Mouse (Mus musculus) adipocyte (in vitro differentiated cells): ENCODE results near the gene Tbcb.
"Not testable (repeated sequence)": the region's sequence is repeated elsewhere in the genome, so short reads cannot be mapped to it uniquely, and the experiment has no call there.

Experiments
- DNase-seq: peaks from one replicate; pipeline ENCODE4 v3.0.0-alpha.2; 2016; ENCODE audit warnings: low spot score

Tbcb gene

DNA sequence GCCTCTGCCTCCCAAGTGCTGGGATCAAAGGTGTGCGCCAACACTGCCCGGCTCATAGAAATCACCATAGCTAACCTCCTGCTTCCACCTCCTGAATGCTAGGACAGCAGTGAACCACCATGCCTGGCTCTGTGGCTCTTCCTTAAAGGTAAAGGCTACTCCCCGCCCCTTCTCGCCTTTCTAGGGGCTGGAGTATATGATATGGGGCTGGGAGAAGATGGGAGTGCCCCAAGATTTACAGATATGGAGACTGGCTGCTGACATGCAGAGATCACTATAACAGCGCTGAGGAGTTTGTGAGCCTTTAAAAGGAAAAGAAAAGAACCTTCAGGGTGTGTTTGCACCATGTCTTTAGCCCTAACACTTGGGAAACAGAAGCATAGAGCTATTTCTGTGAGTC is 9.9 kb downstream of the Tbcb start:
- DNase-seq = no peak

DNA sequence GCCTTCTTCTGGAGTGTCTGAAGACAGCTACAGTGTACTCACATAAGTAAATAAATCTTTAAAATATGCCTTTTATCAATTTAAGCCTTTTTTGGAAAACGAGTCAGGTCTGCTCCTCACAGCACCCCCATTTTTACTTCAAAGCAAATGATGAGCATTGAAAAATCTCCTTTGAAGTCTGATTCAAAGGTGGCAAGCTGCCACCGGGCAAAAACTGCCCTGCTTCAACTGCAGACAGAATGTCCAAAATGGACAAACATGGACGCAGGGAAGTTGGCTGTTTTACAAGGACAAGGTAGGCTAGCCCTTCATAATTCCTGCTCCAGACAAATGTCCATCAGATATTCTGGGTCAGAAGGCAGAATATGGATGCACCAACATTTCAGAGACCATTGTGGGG is 10.6 kb downstream of the Tbcb start:
- no peak for DNase-seq

DNA sequence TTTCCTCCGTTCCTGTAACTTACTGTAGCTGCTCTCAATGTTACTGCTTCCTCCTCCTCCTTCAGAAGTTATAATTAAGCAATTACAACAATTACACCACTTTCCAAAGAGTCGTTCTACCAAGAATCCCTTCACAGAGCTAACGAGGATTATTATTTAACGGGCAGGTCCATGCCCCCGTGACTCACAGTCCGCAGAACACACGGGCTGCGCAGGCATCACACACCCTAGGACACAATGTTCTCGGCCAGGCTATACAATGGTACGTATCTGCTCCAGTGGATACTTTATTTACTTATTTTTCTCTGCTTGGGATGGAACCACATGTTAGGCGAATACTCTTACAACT is 12.1 kb downstream of the Tbcb start:
- DNase-seq = no peak

DNA sequence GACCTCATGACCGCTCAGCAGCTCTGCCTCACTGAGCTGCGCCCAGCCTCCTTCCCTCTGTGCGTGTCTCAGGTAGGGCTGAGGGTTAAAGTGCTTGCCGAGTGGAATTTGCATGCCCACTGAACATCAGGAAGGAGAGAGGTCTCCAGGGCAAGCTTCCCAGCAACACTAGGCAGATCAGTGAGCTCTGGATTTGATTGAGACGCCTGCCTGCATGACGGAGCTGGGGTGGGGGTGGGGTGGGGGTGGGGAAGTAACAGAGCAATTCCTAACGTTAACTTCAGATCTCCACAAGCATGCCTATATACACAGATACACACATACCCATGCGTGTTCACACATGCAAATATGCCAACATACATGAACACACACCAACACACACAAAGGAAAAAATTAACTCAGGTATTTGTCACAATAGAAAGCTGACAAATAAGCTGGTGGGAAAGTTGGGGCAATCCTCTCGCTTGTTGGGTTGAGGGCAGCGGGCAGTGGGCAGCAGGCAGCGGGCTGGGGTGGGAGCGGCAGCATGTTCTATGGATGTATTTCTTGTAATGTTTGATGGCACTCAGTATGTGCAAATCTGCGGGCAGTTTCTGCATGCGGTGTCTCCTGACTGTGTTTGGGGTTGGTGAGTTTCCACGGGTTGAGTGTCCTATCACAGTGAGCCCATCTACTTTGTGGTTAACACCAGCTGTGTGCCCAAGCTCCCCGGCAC is 12.6 kb downstream of the Tbcb start:
- DNase-seq = no peak

DNA sequence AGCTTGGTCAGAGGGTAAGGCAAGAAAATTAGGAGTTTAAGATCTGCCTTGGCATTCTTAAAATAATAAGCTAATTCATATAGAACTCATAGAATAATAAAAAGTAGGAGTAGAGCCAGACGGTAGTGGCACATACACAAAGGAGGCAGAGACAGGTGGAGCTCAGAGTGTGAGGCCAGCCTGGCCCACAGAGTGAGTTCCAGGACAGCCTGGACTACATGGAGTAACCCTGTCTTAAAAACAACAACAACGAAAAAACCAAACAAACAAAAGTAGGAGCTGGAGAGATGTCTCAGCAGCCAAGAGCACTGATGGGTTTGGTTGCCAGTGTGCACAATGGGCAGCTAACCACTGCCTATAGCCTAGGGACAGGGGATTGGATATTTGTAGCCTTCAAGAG is 14.8 kb downstream of the Tbcb start:
- no peak for DNase-seq

DNA sequence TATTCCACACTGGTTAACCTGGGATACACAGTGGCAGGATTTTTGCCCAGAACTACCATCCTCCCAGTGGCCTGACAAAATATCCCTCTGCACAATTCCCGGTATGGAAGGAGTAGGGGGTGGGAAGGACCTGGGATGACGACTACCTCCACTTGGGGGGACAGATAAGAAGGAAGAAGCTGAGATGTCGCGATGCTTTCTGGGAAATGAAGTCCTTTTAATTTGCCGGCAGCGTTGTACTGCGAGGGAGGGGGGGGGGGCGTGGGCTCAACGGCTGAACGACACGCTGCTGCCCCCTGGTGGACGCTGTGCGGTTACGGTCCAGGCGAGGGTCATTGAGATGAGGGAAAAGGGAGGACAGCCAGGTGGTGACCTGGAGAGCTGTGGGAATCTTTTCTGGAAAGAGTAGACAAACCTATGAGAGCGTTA is 15.3 kb downstream of the Tbcb start:
- DNase-seq = peak; percentile 81

DNA sequence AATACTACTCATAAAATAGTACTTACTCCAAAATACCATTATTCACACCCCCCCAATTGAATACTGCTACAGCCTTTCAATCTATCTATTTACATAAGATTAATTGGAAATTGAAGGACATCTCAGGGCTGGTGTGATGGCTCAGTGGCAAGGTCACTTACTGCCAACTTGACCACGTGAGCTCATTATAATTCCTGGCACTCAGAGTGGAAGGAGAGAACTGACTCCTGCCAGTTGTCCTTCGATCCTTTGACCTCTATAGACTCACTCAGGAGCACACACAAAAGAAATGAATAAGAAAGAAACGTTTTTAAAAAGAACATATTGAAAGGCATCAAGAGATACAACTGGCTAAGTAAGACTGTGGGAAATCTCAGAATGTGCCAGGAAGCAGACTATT is 16.2 kb downstream of the Tbcb start:
- no peak for DNase-seq

DNA sequence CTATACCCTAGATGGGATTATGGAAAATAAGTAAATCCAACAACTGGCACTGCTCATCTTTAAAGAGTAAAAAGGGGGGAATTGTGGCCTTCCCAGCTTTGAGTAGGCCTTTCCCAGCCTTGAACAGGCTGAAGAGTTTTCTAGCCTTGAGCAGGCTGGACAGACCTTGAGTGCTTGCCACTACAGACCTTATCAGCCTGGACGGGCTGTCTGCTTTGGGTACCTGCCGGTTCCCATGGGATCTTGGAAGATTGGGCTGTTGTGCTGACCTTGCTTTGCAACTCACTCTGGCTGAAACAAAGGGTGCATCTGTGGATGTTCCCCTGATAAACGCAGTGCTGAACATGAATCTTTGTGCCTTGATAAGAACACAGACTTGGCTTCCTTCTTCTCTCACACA is 18.2 kb downstream of the Tbcb start:
- no peak for DNase-seq

DNA sequence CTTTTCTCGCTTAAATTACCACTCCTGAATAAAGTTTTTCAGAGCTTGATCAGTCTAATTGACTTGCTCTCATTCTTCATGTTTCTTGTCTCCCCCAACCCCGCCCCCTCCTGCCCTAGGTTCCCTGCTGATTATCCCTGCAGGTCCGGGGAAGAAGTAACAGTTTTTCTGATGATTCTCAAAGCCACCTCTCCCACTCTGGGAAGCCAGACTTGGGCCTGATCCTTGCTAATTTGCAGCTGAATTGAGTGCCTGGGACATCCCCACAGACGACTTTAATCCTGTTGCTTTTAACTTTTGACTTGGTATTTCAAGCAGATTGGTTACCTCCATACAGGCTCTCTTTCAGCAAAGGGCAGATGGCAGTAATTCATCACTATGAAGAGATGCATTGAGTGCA is 21.0 kb downstream of the Tbcb start:
- DNase-seq = no peak

DNA sequence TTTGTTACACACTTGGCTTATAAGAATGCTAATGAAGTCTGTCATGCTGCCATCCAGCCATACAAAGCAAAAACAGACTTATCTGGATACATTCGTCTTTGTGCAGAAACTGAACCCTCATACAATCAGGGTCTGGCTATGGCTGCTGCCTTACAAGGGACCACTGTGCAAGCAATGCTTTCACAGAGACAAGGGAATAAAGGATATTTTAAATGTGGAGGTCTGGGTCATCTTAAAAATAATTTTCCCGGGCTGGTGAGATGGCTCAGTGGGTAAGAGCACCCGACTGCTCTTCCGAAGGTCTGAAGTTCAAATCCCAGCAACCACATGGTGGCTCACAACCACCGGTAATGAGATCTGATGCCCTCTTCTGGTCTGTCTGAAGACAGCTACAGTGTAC is 25.7 kb downstream of the Tbcb start:
- DNase-seq = not testable (repeated sequence)

DNA sequence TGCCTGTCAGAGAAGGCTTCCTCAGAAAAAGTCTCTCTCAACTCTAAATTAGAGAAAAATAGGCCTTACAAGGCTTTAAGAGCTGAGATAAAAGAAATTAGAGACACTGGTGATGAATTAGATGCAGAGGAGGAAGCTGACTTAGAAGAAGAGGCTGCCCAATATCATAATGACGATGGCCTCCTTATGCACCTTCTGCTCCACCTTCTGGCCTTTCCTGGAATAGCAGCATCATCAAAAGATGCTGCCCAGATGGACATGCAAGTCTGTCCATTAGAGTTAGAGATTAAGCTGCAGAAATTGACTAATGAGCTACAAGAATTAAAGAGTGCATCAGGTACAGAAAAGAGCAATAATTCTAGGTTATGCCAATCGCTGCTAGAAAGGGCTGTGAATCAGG is 26.7 kb downstream of the Tbcb start:
- DNase-seq = peak; percentile 72

DNA sequence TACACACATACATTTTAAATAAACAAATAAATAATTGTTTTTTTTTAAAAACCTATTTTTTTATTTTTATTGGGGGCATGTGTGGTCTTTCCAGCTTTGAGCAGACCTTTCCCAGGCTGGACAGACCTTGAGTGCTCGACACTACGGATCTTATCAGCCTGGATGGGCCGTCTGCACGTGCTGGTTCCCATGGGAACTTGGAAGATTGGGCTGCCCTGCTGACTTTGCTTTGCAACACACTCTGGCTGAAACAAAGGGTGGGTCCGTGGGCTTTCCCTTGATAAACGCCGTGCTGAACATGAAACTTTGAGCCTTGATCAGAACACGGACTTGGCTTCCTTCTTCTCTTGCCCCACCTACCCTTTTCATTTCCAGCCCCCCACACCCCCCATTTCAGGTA is 27.7 kb downstream of the Tbcb start:
- no peak for DNase-seq

DNA sequence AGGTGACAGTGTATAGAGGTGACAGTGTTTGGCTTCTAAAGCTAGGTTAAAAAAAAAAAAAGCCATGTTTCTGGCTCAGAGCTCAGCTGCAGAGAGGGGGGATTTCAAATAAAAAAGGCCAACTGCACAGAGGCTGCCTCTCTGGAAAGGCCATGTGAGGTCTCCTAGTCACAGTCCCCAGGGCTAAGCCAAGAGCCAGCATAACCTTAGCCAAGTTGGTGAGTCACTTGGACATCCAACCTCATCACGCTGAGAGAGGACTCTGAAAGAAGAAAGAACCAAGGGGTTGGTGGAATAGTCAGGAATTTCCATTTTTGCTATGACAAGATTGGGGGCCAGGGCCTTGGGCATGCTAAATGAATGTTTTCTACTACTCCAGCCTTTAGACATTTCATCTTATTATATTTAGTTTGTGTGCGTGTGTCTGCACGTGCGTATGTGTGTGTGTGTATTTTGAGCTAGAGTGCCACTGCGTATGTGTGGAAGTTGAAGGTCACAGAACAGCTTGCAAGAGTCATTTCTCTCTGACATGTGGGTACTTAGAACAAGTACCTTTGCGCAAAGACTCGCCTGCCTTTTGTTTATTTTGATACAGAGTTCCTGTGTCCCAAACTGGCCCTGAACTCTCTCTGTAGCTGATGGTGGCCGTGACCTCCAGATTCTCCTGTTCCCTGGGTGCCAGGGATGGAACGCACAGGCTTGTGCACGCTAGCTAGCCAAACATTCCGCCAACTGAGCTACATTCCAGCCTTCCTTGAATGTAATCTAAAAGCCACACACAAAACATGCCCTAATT is 29.0 kb downstream of the Tbcb start:
- peak; percentile 77 for DNase-seq

DNA sequence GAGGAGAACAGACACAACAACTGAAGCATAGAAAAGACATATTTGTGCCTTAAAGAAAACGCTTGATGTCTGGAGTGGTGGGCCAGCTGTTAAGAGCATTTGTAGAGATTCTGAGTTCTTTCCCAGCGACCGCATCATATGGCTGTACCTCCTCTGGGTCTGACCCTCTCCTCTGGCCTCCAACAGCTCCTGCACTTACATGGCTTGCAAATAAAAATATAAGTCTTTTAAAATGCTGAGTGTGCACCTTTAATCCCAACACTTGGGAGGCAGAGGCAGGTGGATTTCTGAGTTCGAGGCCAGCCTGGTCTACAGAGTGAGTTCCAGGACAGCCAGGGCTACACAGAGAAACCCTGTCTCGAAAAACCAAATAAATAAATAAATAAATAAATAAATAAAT is 31.4 kb downstream of the Tbcb start:
- DNase-seq = not testable (repeated sequence)

DNA sequence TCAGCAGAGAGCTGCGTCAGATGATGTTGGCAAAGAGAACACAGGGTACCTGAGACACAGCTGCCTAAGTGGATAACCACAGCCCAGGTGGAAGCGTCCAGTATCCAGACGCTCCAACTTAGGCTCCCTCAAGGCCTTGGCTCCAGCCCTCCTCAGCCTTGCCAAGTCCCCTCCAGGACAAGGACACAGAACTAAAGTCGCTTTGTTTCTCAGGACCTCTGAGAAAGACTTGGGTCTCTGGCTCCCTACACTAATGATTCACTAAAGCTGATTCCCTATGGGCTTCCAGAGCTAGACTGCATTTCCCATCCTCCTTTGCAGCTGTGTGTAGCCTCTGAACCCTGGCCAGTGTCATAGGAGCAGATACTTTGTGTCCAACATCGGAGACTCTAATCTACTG is 31.9 kb downstream of the Tbcb start:
- no peak for DNase-seq

DNA sequence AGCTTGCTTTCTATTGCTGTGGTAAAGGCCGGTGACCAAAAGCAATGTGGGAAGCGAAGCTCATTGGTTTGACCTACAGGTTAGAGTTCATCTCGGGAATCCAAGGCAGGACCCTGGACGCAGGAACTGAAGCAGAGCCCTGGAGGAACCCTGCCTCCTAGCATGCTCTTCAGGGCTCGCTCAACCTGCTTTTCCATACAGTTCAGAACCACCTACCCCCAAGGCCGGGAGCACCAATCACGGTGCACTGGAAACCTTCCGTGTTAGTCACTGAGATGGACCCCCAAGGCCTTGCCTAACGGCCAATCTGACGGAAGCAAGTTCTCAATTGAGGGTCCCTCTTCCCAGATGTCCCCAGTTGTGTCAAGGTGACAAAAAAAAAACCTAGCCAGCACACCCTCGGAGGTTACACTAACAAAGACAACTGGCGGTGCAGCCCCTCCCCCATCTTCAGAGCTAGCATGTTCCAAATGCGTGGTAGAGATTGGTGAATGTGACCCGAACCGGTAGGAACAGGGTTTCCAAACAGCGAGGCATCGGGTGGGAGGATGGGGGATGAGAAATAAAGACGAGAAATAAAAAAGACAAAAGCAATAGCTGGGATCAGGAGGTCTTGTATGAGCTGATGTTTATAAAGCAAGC is 32.5 kb downstream of the Tbcb start:
- no peak for DNase-seq

DNA sequence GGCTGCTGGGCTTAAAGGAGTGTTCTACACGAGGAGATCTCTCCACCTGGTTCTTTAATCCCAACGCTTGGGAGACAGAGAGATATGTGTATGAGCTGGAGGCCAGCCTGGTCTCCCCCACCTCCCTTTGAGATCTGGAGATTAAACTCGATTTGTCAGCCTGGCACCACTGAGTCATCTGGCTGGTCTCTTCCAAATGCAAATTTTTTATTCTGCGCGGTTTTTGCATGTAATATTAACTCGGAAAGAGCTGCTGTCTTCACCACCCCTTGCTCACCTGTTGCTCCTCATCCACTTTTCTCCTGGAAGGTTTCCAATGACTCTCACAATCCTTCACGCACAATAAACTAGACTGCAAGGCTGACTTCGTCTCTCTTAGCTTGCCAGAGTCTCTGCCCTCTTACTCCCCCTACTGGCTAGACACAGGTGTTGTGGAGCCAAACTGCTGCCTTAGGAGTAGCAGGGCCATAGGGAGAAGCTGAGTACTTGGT is 33.5 kb downstream of the Tbcb start, which contains the start of gene Capns1:
Gene Capns1, minus strand, starts transcription at position 331 of the 491 bp plus-strand sequence.
- DNase-seq = peak; percentile 84

DNA sequence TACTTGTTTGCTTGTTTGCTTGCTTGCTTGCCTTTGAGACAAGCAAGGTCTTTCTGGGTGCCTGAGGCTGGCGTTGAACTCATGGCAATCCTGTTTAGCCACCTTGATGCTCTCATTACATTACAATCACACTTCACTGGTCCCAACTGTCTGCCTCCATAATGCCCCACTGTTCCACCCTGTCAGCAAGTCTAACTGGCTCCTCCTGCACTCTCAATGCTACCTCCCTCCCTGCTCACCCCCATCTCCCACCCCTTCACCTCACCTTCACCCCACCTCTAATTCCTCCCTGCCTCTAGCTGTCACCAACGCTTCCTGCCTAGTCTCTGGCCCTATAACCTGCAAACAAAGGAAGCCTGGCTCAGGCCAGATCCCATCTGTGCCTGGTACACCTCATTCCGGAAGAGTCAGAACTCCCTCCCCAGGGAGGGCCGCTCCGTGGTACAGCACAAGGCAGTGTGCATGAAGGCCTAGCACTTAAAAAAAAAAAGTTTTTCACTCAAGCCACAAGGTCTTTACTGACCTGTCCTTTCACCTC is 34.4 kb downstream of the Tbcb start:
- no peak for DNase-seq

DNA sequence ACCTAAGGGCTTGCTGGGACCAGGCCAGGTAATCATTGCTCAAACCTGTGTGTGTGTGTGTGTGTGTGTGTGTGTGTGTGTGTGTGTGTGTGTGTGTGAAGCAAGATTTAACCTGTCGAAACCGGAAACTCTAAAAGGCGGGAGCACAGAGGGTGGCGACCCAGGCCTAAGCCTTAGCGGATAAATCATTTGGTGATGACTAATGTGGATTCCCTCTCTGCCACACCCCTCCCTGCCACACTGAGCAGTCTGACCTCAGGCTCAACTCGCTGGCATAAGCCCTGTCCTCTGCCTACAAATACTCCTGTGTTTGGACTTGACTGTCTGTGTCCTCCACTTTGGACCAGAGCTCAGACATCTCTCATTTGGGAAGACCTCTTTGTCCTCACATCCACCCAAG is 35.9 kb downstream of the Tbcb start:
- DNase-seq = peak; percentile 23

DNA sequence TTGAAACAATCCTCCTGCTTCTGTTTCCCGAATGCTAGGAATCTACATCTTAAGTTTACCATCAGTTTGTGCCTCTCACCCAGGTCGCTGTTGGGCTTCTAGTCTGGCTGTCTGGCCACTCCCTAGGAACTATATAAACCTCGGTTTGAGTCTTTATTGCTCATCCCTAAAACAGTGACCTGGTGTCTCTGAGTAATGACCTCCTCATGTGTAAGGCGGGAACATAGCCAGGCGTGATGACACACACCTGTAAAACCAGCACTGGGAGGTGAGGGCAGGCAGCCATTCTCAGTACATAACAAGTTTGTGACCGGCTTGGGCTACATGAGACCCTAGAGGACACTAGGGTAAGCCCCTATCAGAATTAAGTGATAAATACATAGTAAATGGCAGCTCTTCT is 36.6 kb downstream of the Tbcb start:
- no peak for DNase-seq

DNA sequence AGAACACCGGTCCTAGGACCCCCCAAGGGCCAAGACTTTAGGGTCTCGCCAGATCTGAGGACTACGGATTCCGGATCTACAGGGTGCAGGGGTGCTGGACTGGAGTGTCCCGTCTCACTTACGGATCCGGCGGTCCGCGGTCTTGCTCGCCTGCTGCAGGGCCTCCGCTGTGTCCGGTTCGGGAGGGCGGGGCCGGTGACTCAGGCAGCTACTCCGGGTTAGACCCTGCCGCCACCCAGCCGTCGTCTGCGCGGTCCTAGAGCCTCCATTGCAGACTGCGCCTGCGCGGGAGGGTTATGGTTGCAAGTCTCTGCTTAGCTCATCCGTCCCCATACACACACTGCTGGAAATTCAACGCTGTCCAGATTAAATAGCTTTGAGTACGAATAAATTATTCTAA is 37.2 kb downstream of the Tbcb start:
- peak; percentile 94 for DNase-seq

DNA sequence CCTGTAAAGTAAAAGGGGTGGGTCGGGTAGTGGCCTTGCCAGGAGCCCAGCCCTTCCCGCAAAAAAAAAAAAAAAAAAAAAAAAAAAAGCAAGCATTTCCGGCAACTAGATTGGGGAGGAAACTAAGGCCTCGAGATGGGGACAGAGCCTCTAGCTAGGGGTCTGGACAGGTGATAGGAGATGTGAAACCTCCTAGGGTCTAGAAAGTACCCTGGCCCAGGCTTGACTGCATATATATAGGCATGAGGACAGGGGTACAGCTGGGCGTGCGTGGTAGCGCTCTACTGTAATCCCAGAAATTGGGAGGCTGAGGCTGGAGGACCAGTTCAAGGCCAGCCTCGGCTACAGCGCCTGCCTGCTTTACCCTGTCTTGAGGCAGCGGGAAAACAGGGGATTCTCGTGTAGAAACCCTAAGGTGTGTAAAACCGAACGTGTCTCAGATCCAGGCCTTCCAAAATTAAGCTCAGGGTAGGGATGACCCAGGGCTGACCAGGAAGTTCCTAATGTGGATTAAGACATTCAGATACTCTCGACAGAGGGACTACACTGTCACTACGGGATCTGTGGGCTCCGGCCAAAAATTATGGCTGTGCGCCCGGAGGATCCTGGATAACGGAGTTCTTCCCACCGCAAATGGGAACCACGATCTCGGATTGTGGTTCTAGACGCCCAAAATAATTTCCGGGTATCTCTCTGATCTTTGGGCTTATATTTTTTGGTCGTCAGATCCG is 37.8 kb downstream of the Tbcb start:
- DNase-seq = peak; percentile 55
